Mouse (Mus musculus) forebrain, embryonic 11.5 days (tissue): Measurements from ENCODE around the gene Phf20. TPM values are rescaled to one million over a fixed set of nuclear protein-coding genes. Genes with fewer than 3 reads are reported as not detected.

Experiments
- ATAC-seq: fragments of 200-750 bp; cut with Nextera tagmentation; replicated peaks from 2 replicates; pipeline ENCODE4 v1.8.0; 2017; ENCODE audit warnings: moderate TSS enrichment; ENCODE audit not compliant: low FRiP score
- DNase-seq: peaks from one replicate; pipeline ENCODE4 v3.0.0-alpha.2; 2017; ENCODE audit warnings: low spot score
- H3K27ac ChIP-seq: fragments of 300-500 bp; sonication (generic); 2 replicates; pipeline ENCODE4 v1.5.1; 2014; ENCODE audit warnings: low read depth, low read length
- H3K27me3 ChIP-seq: fragments of 300-500 bp; sonication (generic); 2 replicates; pipeline ENCODE4 v1.6.1; 2014; ENCODE audit warnings: mild to moderate bottlenecking, low read length, mixed read lengths; ENCODE audit not compliant: control insufficient read depth, insufficient read depth
- H3K36me3 ChIP-seq: fragments of 300-500 bp; sonication (generic); 2 replicates; pipeline ENCODE4 v1.6.1; 2014; ENCODE audit warnings: mild to moderate bottlenecking, low read length, moderate library complexity, mixed read lengths; ENCODE audit not compliant: control insufficient read depth, insufficient read depth
- H3K4me1 ChIP-seq: fragments of 300-500 bp; sonication (generic); replicated peaks from 2 replicates; pipeline ENCODE4 v1.6.1; 2014; ENCODE audit warnings: low read length, mixed read lengths; ENCODE audit not compliant: control insufficient read depth, insufficient read depth
- H3K4me2 ChIP-seq: fragments of 300-500 bp; sonication (generic); 2 replicates; pipeline ENCODE4 v1.6.1; 2014; ENCODE audit warnings: low read depth, mild to moderate bottlenecking, low read length, moderate library complexity, mixed read lengths; ENCODE audit not compliant: severe bottlenecking
- H3K4me3 ChIP-seq: fragments of 300-500 bp; sonication (generic); 2 replicates; pipeline ENCODE4 v1.5.1; 2014; ENCODE audit warnings: low read depth, low read length
- H3K9ac ChIP-seq: fragments of 300-500 bp; sonication (generic); 2 replicates; pipeline ENCODE4 v1.6.1; 2014; ENCODE audit warnings: low read length
- H3K9me3 ChIP-seq: fragments of 300-500 bp; sonication (generic); 2 replicates; pipeline ENCODE4 v1.6.1; 2016; ENCODE audit warnings: low read length, mixed read lengths; ENCODE audit not compliant: control insufficient read depth
- WGBS: fragments of 180-500 bp; shearing (Covaris S2); extraction: QIAGEN DNeasy Blood & Tissue Kit; methylation state at CpG from one replicate; pipeline ENCODE4 v1.1.7; 2014; 5-methylcytosine and 5-hydroxymethylcytosine counted together
- polyA plus RNA-seq: library from polyadenylated mRNA; unstranded; fragments of >200 nt; fragmentation: Nextera tagmentation; extraction: Ambion mirVana; gene quantifications from 2 replicates; pipeline ENCODE4 v1.2.1, GENCODE M21; 2014

Phf20 gene
- polyA plus RNA-seq, 1 experiment from 2014 or later = 92.9 TPM

DNA sequence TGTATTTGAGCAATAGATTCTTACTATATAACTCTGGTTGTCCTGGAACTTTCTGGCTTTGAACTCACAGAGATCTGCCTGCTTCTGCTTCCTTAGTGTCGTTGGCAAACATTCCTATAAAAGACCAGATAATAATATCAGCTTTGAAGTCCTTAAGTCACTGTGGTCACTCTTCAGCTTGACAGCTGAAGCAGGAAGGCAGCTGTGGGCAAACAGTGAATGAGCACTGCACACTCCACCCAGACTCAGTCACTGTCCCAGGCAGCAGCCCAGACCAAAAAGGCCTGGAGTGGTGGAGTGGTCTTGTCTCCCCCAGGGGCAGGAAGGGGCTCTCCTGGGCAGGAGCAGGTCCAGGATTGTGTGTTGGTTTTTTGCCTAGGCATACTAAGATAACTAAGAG is 95.7 kb downstream of the Phf20 start:
- H3K9ac ChIP-seq = no peak overlapping the region
- no peak overlapping the region for H3K27ac ChIP-seq
- WGBS = 86% methylated on average over 1 of the region's 1 CpGs
- H3K4me2 ChIP-seq = no peak overlapping the region
- DNase-seq (no peak), ATAC-seq (no peak)
- H3K4me3 ChIP-seq = no peak overlapping the region
- H3K27me3 ChIP-seq = no peaks in the 10 kb centered on the region
- H3K9me3 ChIP-seq = no peaks in the 10 kb centered on the region
- no peaks in the 10 kb centered on the region for H3K4me1 ChIP-seq
- H3K36me3 ChIP-seq = peaks cover 5% of the 10 kb centered on the region; the same call in 1 of the 2 replicates

- ATAC-seq (no peak), DNase-seq (no peak)
- Histone ChIP-seq H3K27me3 (no peaks in the 10 kb centered on the region), H3K36me3 (peaks cover 7% of the 10 kb centered on the region; the same call in 1 of the 2 replicates), H3K4me1 (no peaks in the 10 kb centered on the region), H3K4me3 (no peak overlapping the region), H3K4me2 (no peak overlapping the region), H3K9ac (no peak overlapping the region), H3K27ac (no peak overlapping the region), H3K9me3 (no peaks in the 10 kb centered on the region)
- WGBS = 93% methylated on average over 2 of the region's 2 CpGs
Observed at GRCm38 (mm10) chr2:156295601-156296063, 99.4 kb downstream of the Phf20 start.

GRCm38 (mm10) chr2:156296190-156296589 is 99.9 kb downstream of the Phf20 start:
- Histone ChIP-seq H3K9me3 (no peaks in the 10 kb centered on the region), H3K27me3 (no peaks in the 10 kb centered on the region), H3K36me3 (peaks cover 7% of the 10 kb centered on the region; the same call in 1 of the 2 replicates), H3K27ac (no peak overlapping the region), H3K9ac (no peak overlapping the region), H3K4me1 (no peaks in the 10 kb centered on the region), H3K4me3 (no peak overlapping the region), H3K4me2 (no peak overlapping the region)
- DNase-seq (no peak), ATAC-seq (no peak)
- WGBS = 90% methylated on average over 3 of the region's 3 CpGs

- H3K36me3 ChIP-seq = peaks cover 7% of the 10 kb centered on the region; the same call in 1 of the 2 replicates
Observed at GRCm38 (mm10) chr2:156297653-156298052, 101.4 kb downstream of the Phf20 start.

DNA sequence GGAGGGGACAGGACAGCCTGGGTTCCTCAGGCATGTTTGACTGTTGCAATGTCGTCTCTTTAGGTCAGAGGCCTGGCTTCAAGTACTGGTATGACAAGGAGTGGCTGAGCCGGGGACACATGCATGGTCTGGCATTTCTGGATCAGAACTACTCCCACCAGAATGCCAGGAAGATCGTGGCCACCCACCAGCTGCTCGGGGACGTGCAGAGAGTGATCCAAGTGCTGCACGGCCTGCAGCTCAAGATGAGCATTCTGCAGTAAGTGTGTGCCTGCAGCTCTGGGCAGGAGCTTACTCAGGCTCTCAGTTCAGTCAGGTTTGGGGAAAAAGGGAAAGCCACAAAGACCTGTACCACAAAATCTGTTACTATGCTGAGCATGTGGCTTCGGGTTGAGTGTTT is 102.2 kb downstream of the Phf20 start:
- 88% methylated on average over 7 of the region's 7 CpGs for WGBS
- Histone ChIP-seq H3K4me1 (no peaks in the 10 kb centered on the region), H3K9me3 (no peaks in the 10 kb centered on the region), H3K36me3 (peaks cover 7% of the 10 kb centered on the region; the same call in 1 of the 2 replicates), H3K27ac (no peak overlapping the region), H3K4me2 (no peak overlapping the region), H3K4me3 (no peak overlapping the region), H3K9ac (no peak overlapping the region), H3K27me3 (no peaks in the 10 kb centered on the region)
- ATAC-seq (no peak), DNase-seq (no peak)

More at GRCm38 (mm10) chr2:156297653-156298052, 101.4 kb downstream of the Phf20 start:
- H3K4me2 ChIP-seq = no peak overlapping the region
- H3K9me3 ChIP-seq = no peaks in the 10 kb centered on the region
- H3K9ac ChIP-seq = no peak overlapping the region
- WGBS = 91% methylated on average over 3 of the region's 3 CpGs
- no peaks in the 10 kb centered on the region for H3K4me1 ChIP-seq
- no peak for DNase-seq
- ATAC-seq = no peak
- no peaks in the 10 kb centered on the region for H3K27me3 ChIP-seq
- H3K27ac ChIP-seq = no peak overlapping the region
- H3K4me3 ChIP-seq = no peak overlapping the region

DNA sequence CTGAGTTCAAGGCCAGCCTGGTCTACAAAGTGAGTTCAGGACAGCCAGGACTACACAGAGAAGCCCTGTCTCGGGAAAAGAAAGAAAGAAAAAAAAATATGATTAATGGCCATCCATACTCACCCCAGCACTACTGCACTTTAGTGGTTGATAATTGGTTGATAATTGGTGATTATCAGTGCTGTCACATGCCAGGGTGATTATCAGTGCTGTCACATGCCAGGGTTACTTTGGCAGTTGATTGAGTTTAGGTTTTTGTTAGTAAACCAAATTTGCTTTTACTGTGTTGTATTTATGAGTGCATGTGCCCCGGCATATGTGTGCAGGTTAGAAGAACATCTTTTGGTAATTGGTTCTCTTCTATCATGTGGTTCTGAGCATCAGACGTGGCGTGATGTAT is 105.8 kb downstream of the Phf20 start:
- H3K9ac ChIP-seq = no peak overlapping the region
- no peaks in the 10 kb centered on the region for H3K27me3 ChIP-seq
- no peak overlapping the region for H3K4me3 ChIP-seq
- DNase-seq = no peak
- peaks cover 2% of the 10 kb centered on the region; the same call in 1 of the 2 replicates for H3K36me3 ChIP-seq
- no peaks in the 10 kb centered on the region for H3K9me3 ChIP-seq
- WGBS = 94% methylated on average over 4 of the region's 4 CpGs
- no peaks in the 10 kb centered on the region for H3K4me1 ChIP-seq
- H3K27ac ChIP-seq = no peak overlapping the region
- no peak overlapping the region for H3K4me2 ChIP-seq
- ATAC-seq = no peak

GRCm38 (mm10) chr2:156304351-156304750 is 108.1 kb downstream of the Phf20 start:
- DNase-seq (no peak), ATAC-seq (no peak)
- Histone ChIP-seq H3K4me1 (no peaks in the 10 kb centered on the region), H3K4me2 (no peak overlapping the region), H3K36me3 (no peaks in the 10 kb centered on the region; the same call in 1 of the 2 replicates), H3K27me3 (no peaks in the 10 kb centered on the region), H3K4me3 (no peak overlapping the region), H3K9ac (no peak overlapping the region), H3K9me3 (no peaks in the 10 kb centered on the region), H3K27ac (no peak overlapping the region)
- 97% methylated on average over 4 of the region's 4 CpGs for WGBS

DNA sequence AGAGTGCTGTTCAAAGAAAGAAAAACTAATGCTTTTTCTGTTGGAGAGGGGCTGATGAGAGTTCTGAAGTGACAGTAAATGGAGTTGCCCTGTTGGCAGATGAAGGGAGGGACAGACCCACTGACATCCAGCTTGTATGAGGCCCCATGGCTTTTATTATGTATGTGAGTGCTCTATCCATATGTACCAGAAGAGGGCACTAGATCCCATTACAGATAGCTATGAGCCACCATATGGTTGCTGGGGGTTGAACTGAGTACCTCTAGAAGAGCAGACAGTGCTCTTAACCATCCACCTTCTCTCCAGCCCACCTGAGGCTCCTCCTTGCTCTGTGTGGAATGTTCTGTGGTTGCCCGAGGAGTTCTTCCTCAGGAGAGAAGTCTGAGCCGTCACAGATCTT is 109.6 kb downstream of the Phf20 start:
- H3K4me1 ChIP-seq = no peaks in the 10 kb centered on the region
- 86% methylated on average over 2 of the region's 2 CpGs for WGBS
- H3K36me3 ChIP-seq = no peaks in the 10 kb centered on the region; the same call in 1 of the 2 replicates
- DNase-seq (no peak), ATAC-seq (no peak)
- H3K4me2 ChIP-seq = no peak overlapping the region
- H3K27me3 ChIP-seq = no peaks in the 10 kb centered on the region
- no peak overlapping the region for H3K27ac ChIP-seq
- no peak overlapping the region for H3K9ac ChIP-seq
- no peaks in the 10 kb centered on the region for H3K9me3 ChIP-seq
- no peak overlapping the region for H3K4me3 ChIP-seq

GRCm38 (mm10) chr2:156307261-156307660 is 111.0 kb downstream of the Phf20 start:
- Histone ChIP-seq H3K4me2 (no peak overlapping the region), H3K4me3 (no peak overlapping the region), H3K9ac (no peak overlapping the region), H3K4me1 (no peaks in the 10 kb centered on the region; the same call in 1 of the 2 replicates), H3K36me3 (no peaks in the 10 kb centered on the region; the same call in 1 of the 2 replicates), H3K9me3 (no peaks in the 10 kb centered on the region), H3K27me3 (no peaks in the 10 kb centered on the region), H3K27ac (no peak overlapping the region)
- WGBS = 61% methylated on average over 5 of the region's 5 CpGs
- DNase-seq (peak; percentile 57), ATAC-seq (no peak)
